Mouse (Mus musculus): ENCODE results near the gene Dhx32. TPM values are rescaled to one million over a fixed set of nuclear protein-coding genes. Genes with fewer than 3 reads are reported as not detected.

Dhx32 gene
- polyA plus RNA-seq, 1 experiment from 2014 or later = 79.2 TPM

GRCm38 (mm10) chr7:133765240-133765848, 17.2 kb downstream of the Dhx32 start:
- H3K4me1 ChIP-seq = peaks cover 18% of the 10 kb centered on the region
- no peak for DNase-seq (ENCODE audit: low spot score)
- H3K27ac ChIP-seq (replicated peaks) = peak overlapping the region; percentile 63
- no peaks in the 10 kb centered on the region for H3K27me3 ChIP-seq (ENCODE audit: low read depth, poor library complexity, severe bottlenecking)
- WGBS = 76% methylated on average over 10 of the region's 10 CpGs
- H3K9me3 ChIP-seq (replicated peaks) = no peaks in the 10 kb centered on the region; the same call in 1 of the 2 replicates
- H3K36me3 ChIP-seq = peaks cover 8% of the 10 kb centered on the region; the same call in 1 of the 2 replicates
- no peak overlapping the region for H3K4me3 ChIP-seq

GRCm38 (mm10) chr7:133764425-133764824, 18.1 kb downstream of the Dhx32 start:
- WGBS = 84% methylated on average over 2 of the region's 2 CpGs
- Histone ChIP-seq H3K4me1 (peaks cover 27% of the 10 kb centered on the region), H3K9me3 (replicated peaks) (no peaks in the 10 kb centered on the region; the same call in 1 of the 2 replicates), H3K27ac (replicated peaks) (peak overlapping the region; percentile 59), H3K27me3 (ENCODE audit: low read depth, poor library complexity, severe bottlenecking) (no peaks in the 10 kb centered on the region), H3K4me3 (no peak overlapping the region), H3K36me3 (peaks cover 8% of the 10 kb centered on the region; the same call in 1 of the 2 replicates)
- no peak for DNase-seq (ENCODE audit: low spot score)

- H3K4me1 ChIP-seq = peaks cover 43% of the 10 kb centered on the region
- no peaks in the 10 kb centered on the region; the same call in 1 of the 2 replicates for H3K9me3 ChIP-seq (replicated peaks)
- H3K4me3 ChIP-seq = no peak overlapping the region
- DNase-seq (ENCODE audit: low spot score) = no peak
- H3K27me3 ChIP-seq (ENCODE audit: low read depth, poor library complexity, severe bottlenecking) = no peaks in the 10 kb centered on the region
- peak overlapping the region; percentile 33; the same call in 1 of the 2 replicates for H3K27ac ChIP-seq (replicated peaks)
- 92% methylated on average over 6 of the region's 6 CpGs for WGBS
- H3K36me3 ChIP-seq = peaks cover 8% of the 10 kb centered on the region; the same call in 1 of the 2 replicates
These were observed 19.8 kb downstream of the Dhx32 start for GRCm38 (mm10) chr7:133762696-133763095.

- peak; percentile 91 for DNase-seq (ENCODE audit: low spot score)
- WGBS = 1% methylated on average over 27 of the region's 27 CpGs
- Histone ChIP-seq H3K27me3 (ENCODE audit: low read depth, poor library complexity, severe bottlenecking) (no peaks in the 10 kb centered on the region), H3K36me3 (peaks cover 21% of the 10 kb centered on the region), H3K4me1 (peaks cover 53% of the 10 kb centered on the region), H3K9me3 (replicated peaks) (no peaks in the 10 kb centered on the region; the same call in 1 of the 2 replicates), H3K4me3 (peak overlapping the region; percentile 58), H3K27ac (replicated peaks) (peak overlapping the region; percentile 94)
These were observed 22.7 kb downstream of the Dhx32 start for GRCm38 (mm10) chr7:133759611-133760353.

GRCm38 (mm10) chr7:133758716-133759115, 23.8 kb downstream of the Dhx32 start:
- no peaks in the 10 kb centered on the region; the same call in 1 of the 2 replicates for H3K9me3 ChIP-seq (replicated peaks)
- 77% methylated on average over 5 of the region's 5 CpGs for WGBS
- peak overlapping the region; percentile 58 for H3K4me3 ChIP-seq
- H3K27me3 ChIP-seq (ENCODE audit: low read depth, poor library complexity, severe bottlenecking) = no peaks in the 10 kb centered on the region
- H3K36me3 ChIP-seq = peaks cover 30% of the 10 kb centered on the region
- peaks cover 49% of the 10 kb centered on the region for H3K4me1 ChIP-seq
- DNase-seq (ENCODE audit: low spot score) = no peak
- peak overlapping the region; percentile 94 for H3K27ac ChIP-seq (replicated peaks)

- WGBS = 36% methylated on average over 5 of the region's 5 CpGs
- DNase-seq (ENCODE audit: low spot score) = no peak
- H3K27ac ChIP-seq (replicated peaks) = peak overlapping the region; percentile 94
These were observed 24.5 kb downstream of the Dhx32 start for GRCm38 (mm10) chr7:133757961-133758455.

GRCm38 (mm10) chr7:133751163-133751562, 31.4 kb downstream of the Dhx32 start:
- DNase-seq (ENCODE audit: low spot score) = no peak
- Histone ChIP-seq H3K4me3 (no peak overlapping the region), H3K36me3 (peaks cover 72% of the 10 kb centered on the region), H3K4me1 (peaks cover 15% of the 10 kb centered on the region), H3K27ac (replicated peaks) (no peak overlapping the region), H3K9me3 (replicated peaks) (no peaks in the 10 kb centered on the region), H3K27me3 (ENCODE audit: low read depth, poor library complexity, severe bottlenecking) (no peaks in the 10 kb centered on the region)
- WGBS = 88% methylated on average over 5 of the region's 5 CpGs

More at GRCm38 (mm10) chr7:133757961-133758455, 24.5 kb downstream of the Dhx32 start:
- peak overlapping the region; percentile 58 for H3K4me3 ChIP-seq
- H3K36me3 ChIP-seq = peaks cover 32% of the 10 kb centered on the region
- no peaks in the 10 kb centered on the region for H3K27me3 ChIP-seq (ENCODE audit: low read depth, poor library complexity, severe bottlenecking)
- no peaks in the 10 kb centered on the region; the same call in 1 of the 2 replicates for H3K9me3 ChIP-seq (replicated peaks)
- H3K4me1 ChIP-seq = peaks cover 49% of the 10 kb centered on the region

GRCm38 (mm10) chr7:133750666-133751065, 31.9 kb downstream of the Dhx32 start:
- H3K4me3 ChIP-seq = no peak overlapping the region
- peaks cover 11% of the 10 kb centered on the region; the same call in 1 of the 2 replicates for H3K4me1 ChIP-seq
- no peak for DNase-seq (ENCODE audit: low spot score)
- 85% methylated on average over 5 of the region's 5 CpGs for WGBS
- H3K9me3 ChIP-seq (replicated peaks) = no peaks in the 10 kb centered on the region
- H3K36me3 ChIP-seq = peaks cover 77% of the 10 kb centered on the region
- no peaks in the 10 kb centered on the region for H3K27me3 ChIP-seq (ENCODE audit: low read depth, poor library complexity, severe bottlenecking)
- no peak overlapping the region for H3K27ac ChIP-seq (replicated peaks)

- WGBS = 95% methylated on average over 14 of the region's 14 CpGs
- no peaks in the 10 kb centered on the region for H3K27me3 ChIP-seq (ENCODE audit: low read depth, poor library complexity, severe bottlenecking)
- DNase-seq (ENCODE audit: low spot score) = no peak
- H3K27ac ChIP-seq (replicated peaks) = no peak overlapping the region
- H3K4me3 ChIP-seq = no peak overlapping the region
- peaks cover 63% of the 10 kb centered on the region for H3K36me3 ChIP-seq
- no peaks in the 10 kb centered on the region for H3K9me3 ChIP-seq (replicated peaks)
- 0 out of 2 replicates have a peak, but pooled peaks cover 7% of the 10 kb centered on the region for H3K4me1 ChIP-seq
These were observed 33.8 kb downstream of the Dhx32 start for GRCm38 (mm10) chr7:133748753-133749152.

- Histone ChIP-seq H3K27me3 (ENCODE audit: low read depth, poor library complexity, severe bottlenecking) (no peaks in the 10 kb centered on the region), H3K36me3 (peaks cover 70% of the 10 kb centered on the region), H3K27ac (replicated peaks) (no peak overlapping the region), H3K4me1 (0 out of 2 replicates have a peak, but pooled peaks cover 7% of the 10 kb centered on the region), H3K9me3 (replicated peaks) (no peaks in the 10 kb centered on the region), H3K4me3 (no peak overlapping the region)
- 90% methylated on average over 8 of the region's 8 CpGs for WGBS
- no peak for DNase-seq (ENCODE audit: low spot score)
These were observed 35.2 kb downstream of the Dhx32 start for GRCm38 (mm10) chr7:133747372-133747771.

- Histone ChIP-seq H3K4me3 (no peak overlapping the region), H3K4me1 (no peaks in the 10 kb centered on the region), H3K27me3 (ENCODE audit: low read depth, poor library complexity, severe bottlenecking) (no peaks in the 10 kb centered on the region), H3K36me3 (peaks cover 77% of the 10 kb centered on the region), H3K27ac (replicated peaks) (no peak overlapping the region), H3K9me3 (replicated peaks) (no peaks in the 10 kb centered on the region)
- DNase-seq (ENCODE audit: low spot score) = no peak
- WGBS = 80% methylated on average over 4 of the region's 4 CpGs
These were observed 37.8 kb downstream of the Dhx32 start for GRCm38 (mm10) chr7:133744701-133745100.

GRCm38 (mm10) chr7:133744209-133744608, 38.3 kb downstream of the Dhx32 start:
- Histone ChIP-seq H3K27me3 (ENCODE audit: low read depth, poor library complexity, severe bottlenecking) (no peaks in the 10 kb centered on the region), H3K4me3 (no peak overlapping the region), H3K27ac (replicated peaks) (no peak overlapping the region), H3K36me3 (peaks cover 82% of the 10 kb centered on the region), H3K9me3 (replicated peaks) (no peaks in the 10 kb centered on the region), H3K4me1 (no peaks in the 10 kb centered on the region)
- no peak for DNase-seq (ENCODE audit: low spot score)
- WGBS = 86% methylated on average over 1 of the region's 1 CpGs

Data from midbrain, embryonic 10.5 days (tissue).